8 mouse cellular contexts compared by ENCODE assay signal in the genomic region with DNA sequence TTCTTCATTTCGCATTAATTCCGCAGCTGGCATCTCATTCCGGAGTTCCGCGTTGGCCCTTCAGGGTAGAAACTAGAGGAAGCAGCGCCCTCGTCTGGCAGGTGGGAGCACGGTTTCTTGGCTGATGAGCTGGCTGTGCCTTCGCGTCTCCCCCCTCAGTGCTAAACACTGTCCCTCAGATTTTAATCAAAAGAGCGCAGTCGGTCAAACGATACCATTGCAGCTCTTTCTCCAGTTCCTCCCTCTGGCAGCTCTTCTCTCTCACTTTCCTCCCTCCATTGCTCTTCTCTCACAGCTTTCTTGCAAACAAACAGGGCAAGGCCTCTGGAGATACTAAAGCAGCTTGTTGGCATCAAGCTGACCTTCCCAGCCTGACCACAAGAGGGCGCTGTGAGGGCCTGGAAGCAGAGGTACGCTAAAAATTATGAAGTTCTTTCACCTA. TPM values are rescaled to one million over a fixed set of nuclear protein-coding genes. Genes with fewer than 3 reads are reported as not detected.
DNase-seq lines count a peak whose midpoint lies in the region; ATAC-seq and TF ChIP-seq lines count a peak whose summit lies in the region.

No protein-coding gene starts in this region.

- H3K4me3 ChIP-seq in gastrocnemius, adult 2 months = peak overlapping the region; percentile 70
- 0 out of 2 replicates have a peak overlapping the region, but pooled peaks have one; percentile 10 for H3K4me3 ChIP-seq in hindbrain, postnatal 0 days (ENCODE audit: low read length)

- WGBS in hindbrain, postnatal 0 days = 3% methylated on average over 15 of the region's 15 CpGs

- H3K4me2 ChIP-seq in hindbrain, postnatal 0 days (ENCODE audit: low read depth, low read length) = peak overlapping the region; percentile 48

- no peaks in the 10 kb centered on the region for H3K36me3 ChIP-seq in hindbrain, postnatal 0 days (ENCODE audit: insufficient read depth, low read length)

- peak overlapping the region; percentile 82 for H3K27ac ChIP-seq in gastrocnemius, adult 2 months
- H3K27ac ChIP-seq in hindbrain, postnatal 0 days = no peak overlapping the region

- peak; percentile 93 for DNase-seq in ZHBTc4 (ENCODE audit: low read depth, low spot score)
- peak; percentile 84 to 92 for DNase-seq in cerebellum, postnatal 4 days (ENCODE audit: low spot score in 2 of 2)
- peak; percentile 92 for DNase-seq in gastrocnemius, adult 2 months
- DNase-seq in hindbrain, postnatal 0 days (ENCODE audit: low spot score) = peak; percentile 95
- peak; percentile 94 to 97 for DNase-seq in left cerebral cortex, adult 18-20 months (ENCODE audit: low spot score in 2 of 2)
- DNase-seq in lung, postnatal 4 days = peak; percentile 86 to 92
- DNase-seq in retina, postnatal 7 days (ENCODE audit: low read depth, low spot score) = peak; percentile 76
- DNase-seq in urinary bladder, adult 18-20 months (ENCODE audit: low spot score in 2 of 2) = peak; percentile 83 to 84

- 0 out of 2 replicates have a peak overlapping the region, but pooled peaks have one; percentile 6 for H3K9ac ChIP-seq in hindbrain, postnatal 0 days (replicated peaks; ENCODE audit: low read length)

- H3K27me3 ChIP-seq in hindbrain, postnatal 0 days (ENCODE audit: insufficient read depth, low read length) = peaks cover 8% of the 10 kb centered on the region; the same call in 1 of the 2 replicates

- H3K9me3 ChIP-seq in hindbrain, postnatal 0 days (ENCODE audit: low read length) = no peaks in the 10 kb centered on the region

- intact Hi-C loops in gastrocnemius, adult 2 months (cut with DNase I) = loop anchor here (1.0 to 2.0 kb wide), 2 partner anchors 47 to 178 kb away; no protein-coding TSS in a partner anchor

- ATAC-seq in hindbrain, postnatal 0 days = peak; percentile 84

- 0 out of 2 replicates have a peak, but pooled peaks cover 3% of the 10 kb centered on the region for H3K4me1 ChIP-seq in hindbrain, postnatal 0 days (ENCODE audit: insufficient read depth, low read length)

- TF ChIP-seq CTCF in gastrocnemius, adult 2 months (IDR thresholded peaks at IDR 0.05) = peak; percentile 77
- TF ChIP-seq CTCF in hindbrain, postnatal 0 days (IDR thresholded peaks at IDR 0.05; ENCODE audit: low read depth) = peak; percentile 86

RNA-seq across cellular contexts. Expression of gene Dnase1l3, which starts 2.9 kb away (rescaled TPM):
- total RNA-seq in gastrocnemius, adult 2 months (2021) = not detected
- total RNA-seq in hindbrain, postnatal 0 days (2014; rRNA removed) = not detected in 2 replicates
- polyA plus RNA-seq in hindbrain, postnatal 0 days (2015; fragmentation: Nextera tagmentation; extraction: Ambion mirVana) = 0.05 and 0.09 TPM in 2 replicates
- total RNA-seq in left cerebral cortex, adult 18-20 months (2021) = not detected

RNA-seq across cellular contexts. Expression of gene Abhd6, which starts 5.4 kb away (rescaled TPM):
- total RNA-seq in gastrocnemius, adult 2 months (2021) = 1 to 10 TPM; 4.8 to 7.3 TPM
- 14.8 and 15.8 TPM in 2 replicates for total RNA-seq in hindbrain, postnatal 0 days (2014; rRNA removed)
- polyA plus RNA-seq in hindbrain, postnatal 0 days (2015; fragmentation: Nextera tagmentation; extraction: Ambion mirVana) = 33.5 and 36.5 TPM in 2 replicates
- total RNA-seq in left cerebral cortex, adult 18-20 months (2021) = 10 to 100 TPM; 74.8 to 75.0 TPM

RNA-seq across cellular contexts. Expression of gene Gm45521, which starts 40.2 kb away (rescaled TPM):
- total RNA-seq in gastrocnemius, adult 2 months (2021) = not detected
- not detected in 2 replicates for total RNA-seq in hindbrain, postnatal 0 days (2014; rRNA removed)
- 0.23 TPM in 1 of 2 replicates, not detected in the other for polyA plus RNA-seq in hindbrain, postnatal 0 days (2015; fragmentation: Nextera tagmentation; extraction: Ambion mirVana)
- total RNA-seq in left cerebral cortex, adult 18-20 months (2021) = not detected
